Mouse (Mus musculus) kidney, postnatal 14 days (tissue): Measurements from ENCODE around the gene Chd9.
"Not testable (repeated sequence)": the region's sequence is repeated elsewhere in the genome, so short reads cannot be mapped to it uniquely, and the experiment has no call there.

Source experiments
- DNase-seq: peaks from one replicate; pipeline ENCODE4 v3.0.0; 2022; ENCODE audit warnings: mixed read lengths

Gene Chd9

GRCm38 (mm10) chr8:90871375-90872080, 43.4 kb downstream of the Chd9 start:
- DNase-seq: no peak

GRCm38 (mm10) chr8:90873051-90873450, 44.9 kb downstream of the Chd9 start:
- no peak for DNase-seq

- DNase-seq: peak; percentile 63
Observed at GRCm38 (mm10) chr8:90876213-90876721, 48.1 kb downstream of the Chd9 start.

GRCm38 (mm10) chr8:90876722-90877429, 48.7 kb downstream of the Chd9 start:
- DNase-seq: peak; percentile 94

DNA sequence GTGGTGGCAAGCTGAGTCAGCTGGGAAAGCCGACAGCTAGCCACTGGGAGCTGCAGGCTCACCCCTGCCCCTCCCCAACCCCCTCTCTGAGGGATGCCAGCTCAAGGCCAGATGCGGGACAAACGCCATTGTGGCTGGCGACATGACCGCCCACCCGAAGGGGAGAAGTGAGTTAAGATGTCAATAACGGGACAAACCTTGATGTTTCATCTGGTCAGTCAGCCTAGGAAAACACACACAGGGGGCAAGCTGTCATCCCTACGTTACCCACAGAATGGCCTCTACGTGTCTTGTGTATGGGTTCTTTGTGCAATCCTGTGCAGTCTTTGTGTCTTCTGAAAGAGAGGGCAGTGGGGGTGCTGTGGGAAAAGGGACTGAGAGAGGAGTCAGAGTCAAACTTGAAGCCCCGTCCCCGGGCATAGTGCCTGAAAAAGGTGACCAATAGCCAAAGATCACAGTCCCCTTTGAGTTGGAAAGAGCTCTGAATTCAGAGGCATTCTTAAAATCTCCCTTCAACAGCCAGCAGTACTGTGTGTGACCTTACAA, 49.4 kb downstream of the Chd9 start:
- DNase-seq: no peak

- no peak for DNase-seq
Observed at GRCm38 (mm10) chr8:90878551-90878950, 50.4 kb downstream of the Chd9 start.

DNA sequence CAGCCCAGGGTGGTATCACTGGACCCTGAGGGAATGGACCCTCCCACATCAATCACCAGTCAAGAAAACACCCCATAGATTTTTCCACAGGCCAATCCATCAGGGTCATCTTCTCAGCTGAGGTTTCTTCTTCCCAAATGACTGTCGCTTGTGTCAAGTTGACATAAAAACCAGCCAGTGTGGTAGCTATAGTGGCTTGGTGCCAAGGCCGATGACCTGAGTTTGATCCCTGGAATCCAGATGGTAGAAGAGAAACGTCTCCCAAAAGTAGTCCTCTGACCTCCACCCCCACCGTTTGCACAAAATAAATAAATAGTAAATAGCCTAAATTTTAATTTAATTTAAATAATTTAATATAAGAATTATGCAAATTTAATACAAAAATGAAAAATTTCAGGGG, 51.9 kb downstream of the Chd9 start:
- DNase-seq: no peak

GRCm38 (mm10) chr8:90881181-90881580, 53.0 kb downstream of the Chd9 start:
- no peak for DNase-seq

- DNase-seq: no peak
Observed at GRCm38 (mm10) chr8:90882088-90882691, 54.0 kb downstream of the Chd9 start.

DNA sequence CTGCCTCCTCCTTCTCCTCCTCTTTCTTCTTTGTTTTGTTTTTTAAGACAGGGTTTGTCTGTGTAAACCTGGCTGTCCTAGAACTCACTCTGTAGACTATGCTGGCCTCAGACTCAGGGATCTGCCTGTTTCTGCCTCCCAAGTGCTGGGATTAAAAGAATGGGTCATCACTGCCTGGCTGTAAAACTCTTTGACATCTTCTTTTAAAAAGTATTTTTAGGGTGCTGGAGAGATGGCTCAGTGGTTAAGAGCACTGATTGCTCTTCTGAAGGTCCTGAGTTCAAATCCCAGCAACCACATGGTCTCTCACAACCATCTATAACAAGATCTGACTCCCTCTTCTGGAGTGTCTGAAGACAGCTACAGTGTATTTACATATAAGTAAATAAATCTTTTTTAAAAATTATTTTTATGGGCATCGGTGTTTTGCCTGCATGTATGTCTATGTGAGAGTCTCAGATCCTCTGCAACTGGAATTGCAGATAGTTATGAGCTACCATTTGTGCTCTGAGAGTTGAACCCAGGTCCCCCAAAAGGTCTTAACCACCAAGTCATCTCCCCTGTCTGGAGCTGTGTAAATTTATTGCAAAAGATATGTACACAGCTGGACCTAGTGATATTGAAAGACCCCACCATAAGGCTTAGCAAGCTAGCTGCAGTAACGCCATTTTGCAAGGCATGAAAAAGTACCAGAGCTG, 57.7 kb downstream of the Chd9 start:
- no peak for DNase-seq

DNA sequence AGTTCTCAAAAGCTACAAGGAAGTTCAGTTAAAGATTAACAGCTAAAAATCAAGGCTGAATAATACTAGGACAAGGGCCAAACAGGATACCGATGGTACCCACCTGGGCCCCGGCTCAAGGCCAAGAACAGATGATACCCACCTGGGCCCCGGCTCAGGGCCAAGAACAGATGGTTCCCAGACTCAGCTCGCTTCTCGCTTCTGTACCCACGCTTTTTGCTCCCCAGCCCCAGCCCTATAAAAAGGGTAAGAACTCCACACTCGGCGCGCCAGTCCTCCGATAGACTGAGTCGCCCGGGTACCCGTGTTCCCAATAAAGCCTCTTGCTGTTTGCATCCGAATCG, 58.2 kb downstream of the Chd9 start:
- not testable (repeated sequence) for DNase-seq

GRCm38 (mm10) chr8:90887328-90887727, 59.2 kb downstream of the Chd9 start:
- DNase-seq: not testable (repeated sequence)

GRCm38 (mm10) chr8:90891872-90892578, 63.9 kb downstream of the Chd9 start:
- no peak for DNase-seq

GRCm38 (mm10) chr8:90892579-90892919, 64.4 kb downstream of the Chd9 start:
- DNase-seq: no peak

GRCm38 (mm10) chr8:90894231-90894914, 66.2 kb downstream of the Chd9 start:
- DNase-seq: no peak

- DNase-seq: no peak
Observed at GRCm38 (mm10) chr8:90897343-90897742, 69.2 kb downstream of the Chd9 start.

- DNase-seq: no peak
Observed at GRCm38 (mm10) chr8:90898578-90898977, 70.4 kb downstream of the Chd9 start.

- DNase-seq: no peak
Observed at GRCm38 (mm10) chr8:90902002-90902401, 73.8 kb downstream of the Chd9 start.

- no peak for DNase-seq
Observed at GRCm38 (mm10) chr8:90904171-90904706, 76.1 kb downstream of the Chd9 start.

DNA sequence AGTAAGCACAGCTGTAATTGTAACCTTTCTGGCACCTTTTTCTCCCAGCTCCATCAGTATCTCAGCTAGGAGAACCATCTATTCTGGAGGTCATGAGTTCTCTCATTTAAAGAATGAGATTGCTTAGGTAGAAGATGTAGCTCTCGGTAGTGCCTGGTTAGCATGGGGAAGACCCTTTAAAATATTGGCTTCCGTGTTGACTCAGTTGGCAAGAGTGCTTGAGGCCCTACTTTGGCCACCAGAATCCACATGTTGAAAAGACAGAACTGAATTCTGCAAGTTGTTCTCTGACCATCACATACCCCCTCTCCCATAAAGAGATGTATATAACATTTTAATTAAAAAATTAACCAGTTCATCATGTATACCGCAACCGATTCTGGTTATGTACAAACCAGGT, 78.8 kb downstream of the Chd9 start:
- DNase-seq: no peak

DNA sequence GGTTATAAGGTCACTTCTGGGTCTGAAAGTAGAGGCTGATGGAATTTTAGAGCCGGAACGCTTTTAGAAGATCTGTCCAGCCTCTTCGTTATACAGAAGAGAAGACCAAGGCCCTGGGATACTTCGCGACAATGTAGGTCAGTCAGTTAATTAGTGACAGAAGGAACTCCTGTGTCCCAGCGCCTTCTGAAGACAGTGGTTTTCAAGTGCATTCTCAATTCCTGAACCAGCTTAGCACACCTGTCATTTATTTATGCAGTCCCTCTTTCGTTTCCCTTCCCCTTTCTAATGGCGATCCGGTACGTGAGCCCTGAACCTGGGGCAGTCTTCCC, 79.3 kb downstream of the Chd9 start:
- no peak for DNase-seq
